Mouse (Mus musculus) WW6 (cell line): ENCODE measurements around the gene Mob3c.

Experiments used
- DNase-seq: peaks from one replicate; pipeline ENCODE4 v3.0.0-alpha.2; 2013; ENCODE audit warnings: low read depth, low spot score

Mob3c gene

GRCm38 (mm10) chr4:115832040-115832439 lies 4.1 kb downstream of the Mob3c start:
- no peak for DNase-seq

- DNase-seq = no peak
These were observed 7.7 kb downstream of the Mob3c start for GRCm38 (mm10) chr4:115835576-115835975.

- no peak for DNase-seq
These were observed 10.3 kb downstream of the Mob3c start for GRCm38 (mm10) chr4:115838196-115838595.

GRCm38 (mm10) chr4:115838696-115839641 lies 11.1 kb downstream of the Mob3c start, which contains the start of gene Mknk1:
Gene Mknk1, plus strand, starts transcription at chr4:115839198.
- peak; percentile 84 for DNase-seq

- no peak for DNase-seq
These were observed 12.1 kb downstream of the Mob3c start for GRCm38 (mm10) chr4:115839956-115840355.

- DNase-seq = no peak
These were observed 12.9 kb downstream of the Mob3c start for GRCm38 (mm10) chr4:115840842-115841241.

- DNase-seq = no peak
These were observed 18.8 kb downstream of the Mob3c start for GRCm38 (mm10) chr4:115846656-115847055.

GRCm38 (mm10) chr4:115847377-115847776 lies 19.5 kb downstream of the Mob3c start:
- no peak for DNase-seq

GRCm38 (mm10) chr4:115848083-115848482 lies 20.2 kb downstream of the Mob3c start:
- DNase-seq = no peak

- no peak for DNase-seq
These were observed 21.2 kb downstream of the Mob3c start for GRCm38 (mm10) chr4:115848990-115849677.

- no peak for DNase-seq
These were observed 22.2 kb downstream of the Mob3c start for GRCm38 (mm10) chr4:115850111-115850510.

- no peak for DNase-seq
These were observed 22.7 kb downstream of the Mob3c start for GRCm38 (mm10) chr4:115850631-115851030.

GRCm38 (mm10) chr4:115851569-115851968 lies 23.7 kb downstream of the Mob3c start:
- DNase-seq = no peak

- DNase-seq = no peak
These were observed 27.2 kb downstream of the Mob3c start for GRCm38 (mm10) chr4:115855100-115855499.

- DNase-seq = no peak
These were observed 27.7 kb downstream of the Mob3c start for GRCm38 (mm10) chr4:115855609-115856008.

GRCm38 (mm10) chr4:115856282-115856681 lies 28.4 kb downstream of the Mob3c start:
- no peak for DNase-seq

GRCm38 (mm10) chr4:115857293-115857883 lies 29.5 kb downstream of the Mob3c start:
- DNase-seq = no peak

- DNase-seq = no peak
These were observed 35.5 kb downstream of the Mob3c start for GRCm38 (mm10) chr4:115863352-115863751.

GRCm38 (mm10) chr4:115863880-115864279 lies 36.0 kb downstream of the Mob3c start:
- DNase-seq = no peak

- DNase-seq = no peak
These were observed 41.8 kb downstream of the Mob3c start for GRCm38 (mm10) chr4:115869512-115870210.

GRCm38 (mm10) chr4:115873231-115873630 lies 45.3 kb downstream of the Mob3c start:
- DNase-seq = no peak
